Mouse (Mus musculus): ENCODE results near the gene Foxred1. TPM values are rescaled to one million over a fixed set of nuclear protein-coding genes. Genes with fewer than 3 reads are reported as not detected.

Gene Foxred1
- polyA plus RNA-seq, 1 experiment = 55.1 TPM

DNA sequence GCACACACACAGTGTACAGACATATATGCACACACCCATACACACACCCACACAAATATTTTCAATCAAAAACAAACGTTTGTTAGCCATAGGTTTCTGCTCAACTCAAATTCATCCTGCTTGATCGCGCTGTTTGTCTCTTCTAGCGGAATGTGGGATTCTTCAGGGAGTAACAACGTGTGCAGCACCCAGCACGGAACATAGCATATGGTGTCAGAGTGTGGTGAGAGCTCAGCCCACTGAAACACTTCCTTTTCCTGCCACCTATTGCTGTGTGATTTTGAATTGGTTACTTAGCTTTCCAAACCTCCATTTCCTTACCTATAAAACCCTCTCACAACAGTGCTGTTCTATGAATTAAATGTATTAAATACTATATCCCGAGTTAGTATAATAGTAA is 40.8 kb downstream of the Foxred1 start:
- H3K4me1 ChIP-seq (ENCODE audit: control insufficient read depth, insufficient read depth, low read length) = no peaks in the 10 kb centered on the region
- DNase-seq = no peak
- WGBS = 90% methylated on average over 7 of the region's 7 CpGs
- H3K4me3 ChIP-seq (replicated peaks; ENCODE audit: insufficient read depth, low read depth, low read length) = no peak overlapping the region
- H3K27ac ChIP-seq (ENCODE audit: insufficient read depth, low read length) = no peak overlapping the region
- TF ChIP-seq CTCF (IDR thresholded peaks at IDR 0.05; ENCODE audit: borderline replicate concordance, insufficient read depth, low read depth, low read length) (no peak), POLR2A (IDR thresholded peaks at IDR 0.05; ENCODE audit: borderline replicate concordance, insufficient read depth, low read length) (no peak)
- no peaks in the 10 kb centered on the region for H3K27me3 ChIP-seq (ENCODE audit: control insufficient read depth, insufficient read depth, low read length)

DNA sequence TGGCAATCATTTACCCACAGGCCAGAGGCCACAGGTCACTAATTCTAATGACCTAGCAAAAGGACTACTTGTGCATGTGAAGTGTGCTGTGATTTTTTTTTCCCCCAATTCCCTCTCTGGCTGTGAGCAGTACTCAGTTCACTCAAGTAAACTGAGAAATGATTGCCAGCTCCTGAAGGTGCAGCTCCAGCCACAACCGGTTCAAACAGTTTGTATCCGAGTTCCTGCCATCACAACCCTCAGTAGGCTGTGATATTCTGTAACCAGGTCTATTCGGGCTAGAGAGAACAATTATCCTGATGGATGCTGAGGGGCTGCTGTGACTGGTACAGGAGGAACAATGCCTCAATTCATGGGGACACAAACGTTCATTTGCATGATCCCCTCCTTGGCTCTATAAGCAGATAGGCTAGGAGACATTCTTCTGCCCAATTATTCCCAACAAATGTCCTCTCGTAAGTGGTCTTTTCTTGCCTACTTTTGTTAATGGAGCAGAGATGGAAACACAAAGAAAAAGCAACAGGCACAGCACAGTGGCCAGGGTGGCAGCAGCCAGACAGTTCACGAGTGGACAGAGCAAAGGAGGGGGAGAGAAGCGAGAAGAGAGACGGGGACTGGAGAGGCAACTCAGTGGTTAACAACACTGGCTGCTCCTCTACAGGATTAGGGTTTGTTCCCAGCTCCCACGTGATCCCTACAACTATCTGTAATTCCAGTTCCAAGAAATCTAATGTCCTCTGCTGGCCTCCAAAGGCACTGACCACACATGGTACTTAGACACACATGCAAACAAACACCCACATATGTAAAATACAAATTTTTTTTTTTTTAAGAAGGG is 43.8 kb downstream of the Foxred1 start:
- Histone ChIP-seq H3K27ac (ENCODE audit: insufficient read depth, low read length) (no peak overlapping the region), H3K4me3 (replicated peaks; ENCODE audit: insufficient read depth, low read depth, low read length) (no peak overlapping the region), H3K4me1 (ENCODE audit: control insufficient read depth, insufficient read depth, low read length) (peaks cover 14% of the 10 kb centered on the region), H3K27me3 (ENCODE audit: control insufficient read depth, insufficient read depth, low read length) (no peaks in the 10 kb centered on the region)
- TF ChIP-seq POLR2A (IDR thresholded peaks at IDR 0.05; ENCODE audit: borderline replicate concordance, insufficient read depth, low read length) (no peak), CTCF (IDR thresholded peaks at IDR 0.05; ENCODE audit: borderline replicate concordance, insufficient read depth, low read depth, low read length) (no peak)
- WGBS = 53% methylated on average over 9 of the region's 9 CpGs
- DNase-seq = no peak

DNA sequence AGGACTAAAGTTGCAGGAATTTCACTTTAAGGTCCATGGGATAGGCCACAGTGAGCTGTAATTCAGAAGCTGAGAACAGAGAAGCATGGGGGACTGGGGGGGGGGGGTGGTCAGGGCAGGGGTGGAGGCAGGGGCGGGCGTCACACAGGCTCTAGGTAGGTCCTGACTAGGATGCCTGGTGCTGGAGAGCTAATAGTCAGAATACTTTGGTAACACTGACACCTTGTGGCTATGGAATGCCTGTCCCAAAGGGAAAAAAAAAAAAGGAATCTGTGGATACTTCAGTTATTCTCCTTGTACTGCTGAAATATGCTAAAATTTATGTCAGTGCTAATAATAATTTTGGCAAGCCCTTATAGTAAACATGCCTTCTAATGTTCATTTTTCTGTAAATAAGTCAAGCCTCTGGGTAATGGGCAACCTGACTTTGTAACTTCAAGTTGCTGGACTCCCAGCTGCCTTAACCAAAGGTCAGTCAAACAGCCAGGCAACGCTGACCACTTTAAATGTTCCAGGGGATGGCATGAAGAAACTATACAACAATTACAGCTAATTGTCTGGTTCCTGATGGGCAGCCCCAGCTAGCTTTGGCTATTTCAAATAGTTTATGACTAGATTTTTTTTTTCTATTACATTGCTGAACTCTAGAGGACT is 44.6 kb downstream of the Foxred1 start:
- WGBS = 30% methylated on average over 3 of the region's 3 CpGs
- Histone ChIP-seq H3K4me1 (ENCODE audit: control insufficient read depth, insufficient read depth, low read length) (peaks cover 14% of the 10 kb centered on the region), H3K4me3 (replicated peaks; ENCODE audit: insufficient read depth, low read depth, low read length) (no peak overlapping the region), H3K27ac (ENCODE audit: insufficient read depth, low read length) (no peak overlapping the region), H3K27me3 (ENCODE audit: control insufficient read depth, insufficient read depth, low read length) (no peaks in the 10 kb centered on the region)
- TF ChIP-seq POLR2A (IDR thresholded peaks at IDR 0.05; ENCODE audit: borderline replicate concordance, insufficient read depth, low read length) (no peak), CTCF (IDR thresholded peaks at IDR 0.05; ENCODE audit: borderline replicate concordance, insufficient read depth, low read depth, low read length) (peak; percentile 50; the same call in 1 of the 2 replicates)
- peak in 1 of 2 experiments; percentile 55 for DNase-seq

DNA sequence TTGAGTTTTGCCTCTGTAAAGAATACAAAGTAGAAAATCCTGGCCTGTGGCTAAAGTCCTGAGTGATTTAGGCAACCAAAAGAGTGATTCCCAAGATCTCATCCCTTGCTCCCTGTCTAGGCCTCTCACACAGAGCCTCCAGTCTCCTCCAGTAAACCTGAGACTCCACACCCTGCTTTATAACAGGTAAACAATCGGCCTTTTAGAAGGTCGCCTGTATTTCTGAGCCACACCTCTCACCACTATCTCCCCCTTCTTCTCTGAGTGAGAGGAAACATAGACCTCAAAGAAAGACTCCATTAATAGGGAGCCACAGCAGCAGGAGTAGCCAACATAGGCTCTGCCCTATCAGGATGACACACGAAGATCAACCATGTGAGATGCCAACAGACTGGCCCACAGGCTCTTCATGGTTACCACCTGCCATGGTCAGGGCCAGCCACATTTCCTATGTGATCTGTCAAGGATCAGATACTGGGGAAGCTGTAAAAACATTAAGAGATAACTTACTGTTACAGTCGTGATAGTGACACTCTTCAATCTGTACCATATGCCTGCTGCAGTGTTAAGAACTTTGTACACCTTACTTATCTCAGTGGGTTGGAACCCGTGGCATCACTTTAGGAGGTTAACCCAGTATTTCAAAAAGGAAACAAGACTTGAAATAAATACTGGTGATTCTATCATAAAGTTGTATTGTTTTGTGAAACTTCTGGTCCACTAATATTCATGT is 46.5 kb downstream of the Foxred1 start:
- TF ChIP-seq CTCF (IDR thresholded peaks at IDR 0.05; ENCODE audit: borderline replicate concordance, insufficient read depth, low read depth, low read length) (no peak), POLR2A (IDR thresholded peaks at IDR 0.05; ENCODE audit: borderline replicate concordance, insufficient read depth, low read length) (no peak)
- no peaks in the 10 kb centered on the region for H3K27me3 ChIP-seq (ENCODE audit: control insufficient read depth, insufficient read depth, low read length)
- DNase-seq = no peak
- no peak overlapping the region for H3K27ac ChIP-seq (ENCODE audit: insufficient read depth, low read length)
- H3K4me3 ChIP-seq (replicated peaks; ENCODE audit: insufficient read depth, low read depth, low read length) = no peak overlapping the region
- 97% methylated on average over 5 of the region's 5 CpGs for WGBS
- peaks cover 14% of the 10 kb centered on the region for H3K4me1 ChIP-seq (ENCODE audit: control insufficient read depth, insufficient read depth, low read length)

DNA sequence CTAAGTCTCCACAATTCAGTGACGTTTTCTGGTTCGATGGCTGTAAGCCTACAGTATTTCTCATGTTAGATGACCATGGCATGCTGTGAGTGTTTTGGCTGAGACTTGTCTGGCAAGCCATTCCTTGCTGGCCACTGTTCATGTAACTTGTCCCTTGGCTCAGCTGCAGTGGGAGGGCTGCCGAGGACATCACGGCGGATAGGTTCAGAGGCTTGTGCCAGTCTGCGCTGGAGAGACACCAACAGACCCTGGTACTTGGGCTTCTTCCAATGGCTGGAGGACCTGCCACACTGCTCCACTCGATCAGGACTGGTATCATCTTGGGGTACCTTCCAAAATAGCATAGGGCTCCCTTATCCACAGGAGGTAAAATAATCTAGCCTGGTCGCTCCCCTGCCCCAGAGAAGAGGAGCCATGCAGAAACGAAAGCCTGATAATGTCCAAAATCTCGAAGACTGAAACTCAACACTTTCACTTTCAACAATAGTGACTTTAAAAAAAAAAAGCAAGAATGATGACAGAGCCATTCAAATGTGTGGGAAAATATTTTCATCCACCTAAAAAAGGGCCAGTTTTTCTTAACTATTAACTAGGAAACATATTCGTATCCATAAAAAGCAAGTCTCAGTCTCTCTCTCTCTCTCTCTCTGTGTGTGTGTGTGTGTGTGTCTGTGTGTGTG is 47.7 kb downstream of the Foxred1 start:
- H3K27ac ChIP-seq (ENCODE audit: insufficient read depth, low read length) = no peak overlapping the region
- H3K4me1 ChIP-seq (ENCODE audit: control insufficient read depth, insufficient read depth, low read length) = peaks cover 14% of the 10 kb centered on the region
- peak overlapping the region; percentile 15 for H3K4me3 ChIP-seq (replicated peaks; ENCODE audit: insufficient read depth, low read depth, low read length)
- TF ChIP-seq CTCF (IDR thresholded peaks at IDR 0.05; ENCODE audit: borderline replicate concordance, insufficient read depth, low read depth, low read length) (no peak), POLR2A (IDR thresholded peaks at IDR 0.05; ENCODE audit: borderline replicate concordance, insufficient read depth, low read length) (no peak)
- peak; percentile 84 to 88 for DNase-seq
- WGBS = 14% methylated on average over 11 of the region's 11 CpGs
- H3K27me3 ChIP-seq (ENCODE audit: control insufficient read depth, insufficient read depth, low read length) = no peaks in the 10 kb centered on the region

DNA sequence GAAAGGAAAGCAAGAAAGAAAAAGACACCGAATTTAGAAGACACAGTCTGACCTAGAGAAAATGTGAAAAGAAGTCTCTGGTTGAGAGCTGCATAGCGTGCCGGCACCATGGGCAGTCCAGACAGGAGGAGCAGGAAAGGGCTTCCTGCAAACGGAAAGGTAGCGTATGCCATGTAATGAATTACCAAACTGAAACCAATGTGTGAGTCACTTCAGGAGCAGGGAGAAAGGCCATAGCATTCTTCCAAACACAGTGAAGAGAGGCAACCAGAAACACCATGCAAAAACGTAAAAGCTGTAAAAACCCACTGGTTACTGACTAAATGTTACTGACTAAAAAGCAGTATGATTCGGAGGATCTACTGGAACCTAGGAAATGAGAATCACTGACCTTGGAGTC is 49.1 kb downstream of the Foxred1 start:
- no peak overlapping the region for H3K27ac ChIP-seq (ENCODE audit: insufficient read depth, low read length)
- H3K4me3 ChIP-seq (replicated peaks; ENCODE audit: insufficient read depth, low read depth, low read length) = no peak overlapping the region
- TF ChIP-seq POLR2A (IDR thresholded peaks at IDR 0.05; ENCODE audit: borderline replicate concordance, insufficient read depth, low read length) = no peak
- no peak for TF ChIP-seq CTCF (IDR thresholded peaks at IDR 0.05; ENCODE audit: borderline replicate concordance, insufficient read depth, low read depth, low read length)
- no peaks in the 10 kb centered on the region for H3K27me3 ChIP-seq (ENCODE audit: control insufficient read depth, insufficient read depth, low read length)
- 84% methylated on average over 7 of the region's 7 CpGs for WGBS
- DNase-seq = no peak
- peaks cover 14% of the 10 kb centered on the region for H3K4me1 ChIP-seq (ENCODE audit: control insufficient read depth, insufficient read depth, low read length)

DNA sequence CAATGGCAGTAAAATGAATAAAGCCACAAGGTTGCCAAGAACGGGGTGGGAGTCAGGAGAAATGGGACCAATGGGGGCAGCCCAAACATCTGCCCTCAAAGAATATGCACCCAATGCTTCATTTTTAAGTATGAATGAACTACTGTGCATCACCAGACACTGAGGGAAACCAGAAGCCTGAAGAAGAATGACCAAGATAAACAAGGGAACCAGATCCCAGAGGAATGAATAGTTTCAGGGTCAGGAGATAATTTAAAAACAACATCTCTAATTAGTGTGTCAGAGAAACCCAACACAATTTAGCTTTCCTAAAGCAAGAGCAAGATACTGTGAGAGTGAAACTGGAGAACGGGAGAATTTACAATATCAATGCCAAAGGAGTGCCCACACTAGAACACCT is 50.2 kb downstream of the Foxred1 start:
- no peak for TF ChIP-seq CTCF (IDR thresholded peaks at IDR 0.05; ENCODE audit: borderline replicate concordance, insufficient read depth, low read depth, low read length)
- no peak for TF ChIP-seq POLR2A (IDR thresholded peaks at IDR 0.05; ENCODE audit: borderline replicate concordance, insufficient read depth, low read length)
- H3K4me3 ChIP-seq (replicated peaks; ENCODE audit: insufficient read depth, low read depth, low read length) = no peak overlapping the region
- no peaks in the 10 kb centered on the region for H3K27me3 ChIP-seq (ENCODE audit: control insufficient read depth, insufficient read depth, low read length)
- H3K27ac ChIP-seq (ENCODE audit: insufficient read depth, low read length) = no peak overlapping the region
- 93% methylated on average over 2 of the region's 2 CpGs for WGBS
- DNase-seq = no peak
- peaks cover 14% of the 10 kb centered on the region for H3K4me1 ChIP-seq (ENCODE audit: control insufficient read depth, insufficient read depth, low read length)

Data from cerebellum, adult 2 months (tissue).